Mouse (Mus musculus): ENCODE results near the gene Gm49380. TPM values are rescaled to one million over a fixed set of nuclear protein-coding genes. Genes with fewer than 3 reads are reported as not detected.

Gm49380 gene
- polyA plus RNA-seq, 1 experiment from 2014 or later = 0.11 TPM

GRCm38 (mm10) chr9:44088877-44089608 is 24.3 kb downstream of the Gm49380 start:
- Histone ChIP-seq H3K9me3 (ENCODE audit: control insufficient read depth, low read length) (no peaks in the 10 kb centered on the region), H3K27ac (replicated peaks; ENCODE audit: low read depth, low read length) (no peak overlapping the region), H3K9ac (replicated peaks; ENCODE audit: low read length) (no peak overlapping the region), H3K27me3 (ENCODE audit: control insufficient read depth, insufficient read depth, low read length) (peaks cover 14% of the 10 kb centered on the region), H3K4me2 (ENCODE audit: low read length) (no peak overlapping the region), H3K4me3 (replicated peaks; ENCODE audit: low read depth, low read length) (no peak overlapping the region), H3K4me1 (ENCODE audit: control insufficient read depth, insufficient read depth, low read length) (peaks cover 7% of the 10 kb centered on the region), H3K36me3 (ENCODE audit: control insufficient read depth, insufficient read depth, low read length) (no peaks in the 10 kb centered on the region)
- ATAC-seq (ENCODE audit: low FRiP score, low TSS enrichment) = no peak
- 75% methylated on average over 12 of the region's 12 CpGs for WGBS
- no peak for DNase-seq

DNA sequence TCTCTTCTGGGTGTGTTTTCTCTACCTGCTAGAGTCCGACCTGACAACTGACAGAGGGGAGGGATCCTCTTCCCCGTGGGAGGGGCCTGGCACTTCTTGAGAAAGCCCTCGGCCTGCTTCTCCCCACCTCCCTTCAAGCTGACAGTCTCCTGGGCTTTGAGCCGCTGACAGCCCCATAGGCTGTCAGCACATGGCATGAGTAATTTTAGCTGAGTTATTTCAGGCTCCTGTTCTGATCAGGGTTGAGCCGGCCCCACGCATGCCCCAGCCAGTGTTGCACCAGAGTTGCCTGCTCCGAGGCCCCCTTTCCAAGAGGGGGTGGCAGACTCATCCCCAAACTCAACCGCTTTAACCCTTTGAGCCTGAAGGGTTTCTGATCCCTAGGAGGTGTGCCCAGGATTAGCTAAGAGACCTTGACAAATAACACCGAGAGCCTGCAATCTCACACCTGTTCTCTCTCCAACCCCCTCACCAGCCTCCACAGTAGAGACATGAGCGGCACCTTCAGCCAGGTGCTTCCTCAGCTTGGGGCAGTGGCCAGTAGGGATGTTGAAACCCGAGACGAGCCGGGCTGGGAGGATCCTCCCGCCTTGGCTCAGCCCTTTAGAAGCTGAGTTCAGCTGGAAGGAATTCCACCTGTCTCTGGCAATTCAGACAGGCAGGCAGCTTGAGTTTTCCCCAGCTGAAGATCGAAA is 25.4 kb downstream of the Gm49380 start:
- no peaks in the 10 kb centered on the region for H3K36me3 ChIP-seq (ENCODE audit: control insufficient read depth, insufficient read depth, low read length)
- WGBS = 13% methylated on average over 15 of the region's 15 CpGs
- DNase-seq (no peak), ATAC-seq (ENCODE audit: low FRiP score, low TSS enrichment) (no peak)
- no peak overlapping the region for H3K27ac ChIP-seq (replicated peaks; ENCODE audit: low read depth, low read length)
- H3K4me1 ChIP-seq (ENCODE audit: control insufficient read depth, insufficient read depth, low read length) = peaks cover 7% of the 10 kb centered on the region
- H3K4me3 ChIP-seq (replicated peaks; ENCODE audit: low read depth, low read length) = no peak overlapping the region
- no peaks in the 10 kb centered on the region for H3K9me3 ChIP-seq (ENCODE audit: control insufficient read depth, low read length)
- H3K27me3 ChIP-seq (ENCODE audit: control insufficient read depth, insufficient read depth, low read length) = peaks cover 23% of the 10 kb centered on the region
- H3K4me2 ChIP-seq (ENCODE audit: low read length) = no peak overlapping the region
- H3K9ac ChIP-seq (replicated peaks; ENCODE audit: low read length) = no peak overlapping the region

GRCm38 (mm10) chr9:44086960-44087359 is 26.3 kb downstream of the Gm49380 start:
- no peak overlapping the region for H3K4me3 ChIP-seq (replicated peaks; ENCODE audit: low read depth, low read length)
- WGBS = 47% methylated on average over 10 of the region's 10 CpGs
- no peaks in the 10 kb centered on the region for H3K36me3 ChIP-seq (ENCODE audit: control insufficient read depth, insufficient read depth, low read length)
- peaks cover 26% of the 10 kb centered on the region for H3K27me3 ChIP-seq (ENCODE audit: control insufficient read depth, insufficient read depth, low read length)
- ATAC-seq (ENCODE audit: low FRiP score, low TSS enrichment) (no peak), DNase-seq (no peak)
- no peak overlapping the region for H3K27ac ChIP-seq (replicated peaks; ENCODE audit: low read depth, low read length)
- no peaks in the 10 kb centered on the region for H3K9me3 ChIP-seq (ENCODE audit: control insufficient read depth, low read length)
- no peak overlapping the region for H3K4me2 ChIP-seq (ENCODE audit: low read length)
- no peak overlapping the region for H3K9ac ChIP-seq (replicated peaks; ENCODE audit: low read length)
- H3K4me1 ChIP-seq (ENCODE audit: control insufficient read depth, insufficient read depth, low read length) = peaks cover 7% of the 10 kb centered on the region

DNA sequence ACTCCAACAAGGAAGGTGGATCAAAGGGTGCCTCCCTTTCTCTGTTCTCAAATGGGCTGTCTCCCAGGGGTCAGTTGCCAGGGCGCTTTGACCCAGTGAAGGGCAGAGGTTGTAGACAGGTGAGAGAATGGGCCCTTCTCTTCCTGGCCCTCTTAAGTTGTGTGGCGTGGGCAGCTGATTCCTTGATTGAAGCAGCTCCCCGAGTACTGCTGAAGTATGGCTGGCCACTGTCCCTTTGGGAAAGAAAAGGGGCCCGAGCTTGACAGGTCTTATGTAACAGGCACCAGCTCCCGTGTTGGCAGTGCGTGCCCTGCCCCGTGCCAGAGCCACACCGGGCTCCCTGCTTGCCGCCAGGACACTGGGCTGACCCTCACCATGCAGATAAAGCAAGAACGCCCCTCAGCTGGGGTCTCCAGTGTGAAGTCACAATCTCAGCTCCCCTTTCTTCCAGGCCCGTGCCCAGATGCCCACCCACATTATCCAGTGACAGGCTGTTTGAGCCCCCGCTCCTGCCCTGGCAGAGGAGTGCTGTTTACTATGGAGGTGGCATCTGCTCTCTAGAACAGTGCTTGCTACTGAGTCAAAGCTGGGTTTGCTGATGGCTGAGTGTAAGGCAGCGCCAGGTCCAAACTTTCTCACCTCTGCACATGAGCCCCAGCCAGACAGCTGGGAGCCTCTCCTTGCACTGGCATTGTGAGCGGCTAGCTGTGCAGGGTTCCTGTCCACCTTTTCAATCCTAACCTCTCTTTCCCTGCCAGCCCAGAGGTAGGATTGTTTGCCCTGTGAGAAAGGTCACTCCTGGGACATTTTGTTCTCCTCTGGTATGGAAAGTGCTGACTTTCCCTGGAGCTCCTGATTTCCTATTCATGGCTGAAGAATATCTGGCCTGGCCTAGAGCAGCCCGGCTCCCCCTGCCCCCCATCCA is 27.3 kb downstream of the Gm49380 start:
- ATAC-seq (ENCODE audit: low FRiP score, low TSS enrichment) (no peak), DNase-seq (no peak)
- H3K4me3 ChIP-seq (replicated peaks; ENCODE audit: low read depth, low read length) = peak overlapping the region; percentile 50; the same call in 1 of the 2 replicates
- H3K4me1 ChIP-seq (ENCODE audit: control insufficient read depth, insufficient read depth, low read length) = peaks cover 7% of the 10 kb centered on the region
- H3K27me3 ChIP-seq (ENCODE audit: control insufficient read depth, insufficient read depth, low read length) = peaks cover 26% of the 10 kb centered on the region
- 69% methylated on average over 15 of the region's 15 CpGs for WGBS
- no peaks in the 10 kb centered on the region for H3K36me3 ChIP-seq (ENCODE audit: control insufficient read depth, insufficient read depth, low read length)
- no peaks in the 10 kb centered on the region for H3K9me3 ChIP-seq (ENCODE audit: control insufficient read depth, low read length)
- no peak overlapping the region for H3K27ac ChIP-seq (replicated peaks; ENCODE audit: low read depth, low read length)
- no peak overlapping the region for H3K9ac ChIP-seq (replicated peaks; ENCODE audit: low read length)
- no peak overlapping the region; the same call in 1 of the 2 replicates for H3K4me2 ChIP-seq (ENCODE audit: low read length)

- Histone ChIP-seq H3K4me3 (replicated peaks; ENCODE audit: low read depth, low read length) (peak overlapping the region; percentile 50), H3K27me3 (ENCODE audit: control insufficient read depth, insufficient read depth, low read length) (peaks cover 26% of the 10 kb centered on the region), H3K36me3 (ENCODE audit: control insufficient read depth, insufficient read depth, low read length) (no peaks in the 10 kb centered on the region), H3K27ac (replicated peaks; ENCODE audit: low read depth, low read length) (no peak overlapping the region), H3K9me3 (ENCODE audit: control insufficient read depth, low read length) (no peaks in the 10 kb centered on the region), H3K4me1 (ENCODE audit: control insufficient read depth, insufficient read depth, low read length) (peaks cover 7% of the 10 kb centered on the region), H3K9ac (replicated peaks; ENCODE audit: low read length) (peak overlapping the region; percentile 69), H3K4me2 (ENCODE audit: low read length) (peak overlapping the region; percentile 99)
- peak; percentile 38; the same call in 1 of the 2 replicates for ATAC-seq (ENCODE audit: low FRiP score, low TSS enrichment)
- peak; percentile 41 for DNase-seq
- WGBS = 3% methylated on average over 10 of the region's 10 CpGs
Observed at GRCm38 (mm10) chr9:44085276-44085675, 28.0 kb downstream of the Gm49380 start.

- Histone ChIP-seq H3K27ac (replicated peaks; ENCODE audit: low read depth, low read length) (no peak overlapping the region), H3K27me3 (ENCODE audit: control insufficient read depth, insufficient read depth, low read length) (peaks cover 26% of the 10 kb centered on the region), H3K4me1 (ENCODE audit: control insufficient read depth, insufficient read depth, low read length) (peaks cover 7% of the 10 kb centered on the region), H3K9me3 (ENCODE audit: control insufficient read depth, low read length) (no peaks in the 10 kb centered on the region), H3K36me3 (ENCODE audit: control insufficient read depth, insufficient read depth, low read length) (no peaks in the 10 kb centered on the region), H3K4me2 (ENCODE audit: low read length) (peak overlapping the region; percentile 99), H3K9ac (replicated peaks; ENCODE audit: low read length) (peak overlapping the region; percentile 69), H3K4me3 (replicated peaks; ENCODE audit: low read depth, low read length) (peak overlapping the region; percentile 50)
- ATAC-seq (ENCODE audit: low FRiP score, low TSS enrichment) (peak; percentile 59), DNase-seq (peak; percentile 83)
- WGBS = under 1% methylated on average over 62 of the region's 62 CpGs
Observed at GRCm38 (mm10) chr9:44084659-44085229, 28.6 kb downstream of the Gm49380 start.

DNA sequence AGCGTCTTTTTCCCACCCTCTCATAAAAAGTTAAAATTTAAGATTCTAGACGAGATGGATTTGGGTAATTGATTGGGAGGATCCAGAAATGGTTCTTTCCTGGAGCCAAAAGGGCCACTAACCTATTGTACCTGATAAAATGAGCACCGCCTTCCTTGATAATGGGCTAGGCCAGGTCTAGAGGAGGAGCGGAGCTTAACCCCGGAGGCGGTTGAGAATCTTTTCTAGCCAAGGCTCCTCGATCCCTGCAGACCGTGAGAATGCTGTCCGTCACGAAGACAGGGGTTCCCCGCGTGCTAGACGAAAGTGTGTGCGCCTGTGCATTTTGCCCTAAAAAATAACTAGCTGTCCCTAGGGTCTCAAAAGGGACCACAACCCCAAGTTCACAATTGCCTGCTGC is 29.1 kb downstream of the Gm49380 start:
- Histone ChIP-seq H3K9ac (replicated peaks; ENCODE audit: low read length) (peak overlapping the region; percentile 69), H3K36me3 (ENCODE audit: control insufficient read depth, insufficient read depth, low read length) (no peaks in the 10 kb centered on the region), H3K27ac (replicated peaks; ENCODE audit: low read depth, low read length) (no peak overlapping the region), H3K27me3 (ENCODE audit: control insufficient read depth, insufficient read depth, low read length) (peaks cover 26% of the 10 kb centered on the region), H3K4me2 (ENCODE audit: low read length) (peak overlapping the region; percentile 99), H3K4me3 (replicated peaks; ENCODE audit: low read depth, low read length) (peak overlapping the region; percentile 50), H3K4me1 (ENCODE audit: control insufficient read depth, insufficient read depth, low read length) (peaks cover 7% of the 10 kb centered on the region), H3K9me3 (ENCODE audit: control insufficient read depth, low read length) (no peaks in the 10 kb centered on the region)
- WGBS = 3% methylated on average over 14 of the region's 14 CpGs
- DNase-seq = peak; percentile 54
- ATAC-seq (ENCODE audit: low FRiP score, low TSS enrichment) = no peak
